Mouse (Mus musculus): ENCODE results near the gene Cd244a.

- TF ChIP-seq CTCF (IDR thresholded peaks at IDR 0.05; ENCODE audit: borderline replicate concordance, extremely low read depth, insufficient read depth, insufficient read length) (peak; percentile 15; the same call in 1 of the 2 replicates), POLR2A (IDR thresholded peaks at IDR 0.05; ENCODE audit: borderline replicate concordance, extremely low read depth, insufficient read depth, insufficient read length, poor library complexity, severe bottlenecking) (no peak)
Measured at GRCm38 (mm10) chr1:171610026-171610425, 51.0 kb downstream of the Cd244a start.

All from brain, embryonic 14.5 days (tissue).